Mouse (Mus musculus) MEL (cell line): ENCODE data around the gene Rps6kc1. TPM values are rescaled to one million over a fixed set of nuclear protein-coding genes. Genes with fewer than 3 reads are reported as not detected.

Experiments used
- DNase-seq: peaks from one replicate; pipeline ENCODE4 v3.0.0; 2011; ENCODE audit warnings: low read depth, low spot score
- H3K27ac ChIP-seq: 2 replicates; pipeline ENCODE4 v1.5.1; 2012; ENCODE audit warnings: low read depth, mild to moderate bottlenecking, control low read depth, low read length, moderate library complexity; ENCODE audit not compliant: control insufficient read depth
- H3K27me3 ChIP-seq, 2 experiments: fragments of 150-350 bp in 1 of 2; sonication (generic) in 1 of 2; 2 replicates each; pipeline ENCODE4 v1.6.1; 2012; ENCODE audit warnings: low read length in 2 of 2, mild to moderate bottlenecking in 2 of 2, improper control_type of control experiment in 1 of 2, moderate library complexity in 1 of 2; ENCODE audit not compliant: insufficient read depth in 2 of 2, control insufficient read depth in 1 of 2
- H3K36me3 ChIP-seq, 2 experiments: 2 replicates each; pipeline ENCODE4 v1.6.1; 2012 to 2014; ENCODE audit warnings: low read length in 2 of 2, improper control_type of control experiment in 1 of 2, inconsistent platforms in 1 of 2, mild to moderate bottlenecking in 1 of 2; ENCODE audit not compliant: insufficient read depth in 2 of 2, control insufficient read depth in 1 of 2
- H3K4me1 ChIP-seq, 2 experiments: fragments of 150-350 bp in 1 of 2; sonication (generic) in 1 of 2; 2 replicates each; pipeline ENCODE4 v1.6.1; 2012; ENCODE audit warnings: low read length in 2 of 2, improper control_type of control experiment in 1 of 2, mild to moderate bottlenecking in 1 of 2; ENCODE audit not compliant: insufficient read depth in 2 of 2, control insufficient read depth in 1 of 2
- H3K4me3 ChIP-seq, 2 experiments: fragments of 150-350 bp in 1 of 2; sonication (generic) in 1 of 2; 2 replicates each; pipeline ENCODE4 v1.5.1; 2012; ENCODE audit warnings: low read depth in 2 of 2, low read length in 2 of 2, mild to moderate bottlenecking in 2 of 2, moderate library complexity in 2 of 2, control low read depth in 1 of 2, improper control_type of control experiment in 1 of 2; ENCODE audit not compliant: control insufficient read depth in 1 of 2, insufficient read depth in 1 of 2
- H3K79me2 ChIP-seq: 2 replicates; pipeline ENCODE4 v1.6.1; 2012; ENCODE audit warnings: mild to moderate bottlenecking, low read length, moderate library complexity; ENCODE audit not compliant: control insufficient read depth, poor library complexity, insufficient read depth
- H3K9ac ChIP-seq: 2 replicates; pipeline ENCODE4 v1.6.1; 2012; ENCODE audit warnings: low read depth, mild to moderate bottlenecking, control low read depth, low read length, moderate library complexity; ENCODE audit not compliant: control insufficient read depth, poor library complexity, severe bottlenecking
- H3K9me3 ChIP-seq: fragments of 150-350 bp; sonication (generic); replicated peaks from 2 replicates; pipeline ENCODE4 v1.6.1; 2012; ENCODE audit warnings: mild to moderate bottlenecking, low read length, improper control_type of control experiment, moderate library complexity; ENCODE audit not compliant: insufficient read depth
- CHD2 ChIP-seq: IDR thresholded peaks from 2 replicates; pipeline ENCODE4 v1.6.1; 2011; ENCODE audit warnings: low read length, improper control_type of control experiment
- E2F4 ChIP-seq: IDR thresholded peaks from 2 replicates; pipeline ENCODE4 v1.6.1; 2011; ENCODE audit warnings: low read depth, low read length, improper control_type of control experiment, borderline replicate concordance
- ELF1 ChIP-seq: IDR thresholded peaks from 2 replicates; pipeline ENCODE4 v1.6.1; 2014; ENCODE audit warnings: low read depth, mild to moderate bottlenecking, inconsistent platforms, low read length, improper control_type of control experiment, moderate library complexity
- ETS1 ChIP-seq: IDR thresholded peaks from 2 replicates; pipeline ENCODE4 v1.6.1; 2012; ENCODE audit warnings: low read depth, mild to moderate bottlenecking, inconsistent platforms, low read length, improper control_type of control experiment, moderate library complexity
- GATA1 ChIP-seq: IDR thresholded peaks from 2 replicates; pipeline ENCODE4 v1.6.1; 2011; ENCODE audit warnings: low read depth, low read length, improper control_type of control experiment
- JUND ChIP-seq: IDR thresholded peaks from 2 replicates; pipeline ENCODE4 v1.6.1; 2011; ENCODE audit warnings: low read depth, mild to moderate bottlenecking, improper control_type of control experiment, low read length
- MAX ChIP-seq: IDR thresholded peaks from 2 replicates; pipeline ENCODE4 v1.6.1; 2011; ENCODE audit warnings: low read length, improper control_type of control experiment
- MYC ChIP-seq: IDR thresholded peaks from 2 replicates; pipeline ENCODE4 v1.6.1; 2011; ENCODE audit warnings: low read depth, mild to moderate bottlenecking, low read length, improper control_type of control experiment, moderate library complexity
- POLR2A ChIP-seq, 2 experiments: IDR thresholded peaks; 2 replicates each; pipeline ENCODE4 v1.6.1; 2011 to 2012; ENCODE audit warnings: low read length in 2 of 2, mild to moderate bottlenecking in 2 of 2, control low read depth in 1 of 2, improper control_type of control experiment in 1 of 2, low read depth in 1 of 2, moderate library complexity in 1 of 2; ENCODE audit not compliant: control insufficient read depth in 1 of 2, insufficient read depth in 1 of 2, poor library complexity in 1 of 2
- RAD21 ChIP-seq: IDR thresholded peaks from 2 replicates; pipeline ENCODE4 v1.6.1; 2011; ENCODE audit warnings: mild to moderate bottlenecking, low read depth, low read length, improper control_type of control experiment
- SIN3A ChIP-seq: IDR thresholded peaks from 2 replicates; pipeline ENCODE4 v1.6.1; 2012; ENCODE audit warnings: low read length, improper control_type of control experiment, inconsistent platforms
- TAL1 ChIP-seq: IDR thresholded peaks from 2 replicates; pipeline ENCODE4 v1.6.1; 2012; ENCODE audit warnings: mild to moderate bottlenecking, inconsistent platforms, low read length, moderate library complexity, mixed read lengths
- TCF12 ChIP-seq: IDR thresholded peaks from 2 replicates; pipeline ENCODE4 v1.6.1; 2014; ENCODE audit warnings: low read depth, mild to moderate bottlenecking, inconsistent platforms, low read length, improper control_type of control experiment, moderate library complexity
- ZC3H11A ChIP-seq: IDR thresholded peaks from 2 replicates; pipeline ENCODE4 v1.6.1; 2012; ENCODE audit warnings: low read depth, mild to moderate bottlenecking, inconsistent platforms, low read length, improper control_type of control experiment
- polyA plus RNA-seq, 2 experiments: library from polyadenylated mRNA; stranded (reverse) in 1 of 2; unstranded in 1 of 2; fragments of >175 nt in 1 of 2; fragments of >200 nt in 1 of 2; gene quantifications; 2 replicates each; pipeline versions ENCODE4 v1.2.1 to v1.2.4; 2012; ENCODE audit warnings: low replicate concordance in 2 of 2, low read depth in 1 of 2; ENCODE audit not compliant: insufficient read length in 2 of 2, insufficient read depth in 1 of 2, missing spikeins in 1 of 2
- total RNA-seq: library from RNA; depleted of rRNA; stranded (reverse); fragments of 300-350 nt; gene quantifications from 2 replicates; pipeline ENCODE4 v1.2.3, GENCODE M21; 2012

Rps6kc1 gene
- total and polyA plus RNA-seq, 3 experiments, result 26.2 to 26.5 TPM; not detected in 1

- TF ChIP-seq TAL1, result no peak
Observed at GRCm38 (mm10) chr1:190796745-190797482, 114.7 kb downstream of the Rps6kc1 start (continued).

GRCm38 (mm10) chr1:190791638-190792037, 119.9 kb downstream of the Rps6kc1 start:
- Histone ChIP-seq H3K27ac (no peak overlapping the region), H3K36me3 (no peaks in the 10 kb centered on the region), H3K4me3 (no peak overlapping the region), H3K79me2 (no peaks in the 10 kb centered on the region), H3K9ac (no peak overlapping the region), H3K9me3 (no peaks in the 10 kb centered on the region), H3K4me1 (no peaks in the 10 kb centered on the region), H3K27me3 (no peaks in the 10 kb centered on the region)
- TF ChIP-seq GATA1 (no peak), RAD21 (no peak), POLR2A (IDR thresholded peaks at IDR 0.05; ENCODE audit: control insufficient read depth in 1 of 2, insufficient read depth in 1 of 2, low read depth in 1 of 2, low read length in 2 of 2, poor library complexity in 1 of 2) (no peak), TCF12 (no peak)
- no peak for DNase-seq

- H3K27ac ChIP-seq, result no peak overlapping the region
- no peaks in the 10 kb centered on the region for H3K4me1 ChIP-seq
- no peak overlapping the region for H3K4me3 ChIP-seq
- no peaks in the 10 kb centered on the region for H3K36me3 ChIP-seq
- no peak for DNase-seq
- TF ChIP-seq ELF1, result no peak
- TF ChIP-seq SIN3A, result no peak
- no peak for TF ChIP-seq MYC
- TF ChIP-seq ZC3H11A, result no peak
- TF ChIP-seq CHD2, result no peak
- no peaks in the 10 kb centered on the region for H3K27me3 ChIP-seq
- H3K9me3 ChIP-seq, result no peaks in the 10 kb centered on the region
- H3K79me2 ChIP-seq, result no peaks in the 10 kb centered on the region
- no peak overlapping the region for H3K9ac ChIP-seq
Observed at GRCm38 (mm10) chr1:190790720-190791119, 120.8 kb downstream of the Rps6kc1 start.

- TF ChIP-seq E2F4 (no peak), ETS1 (no peak), RAD21 (no peak), MAX (no peak), ELF1 (no peak), JUND (no peak)
- Histone ChIP-seq H3K4me3 (no peak overlapping the region), H3K4me1 (no peaks in the 10 kb centered on the region), H3K36me3 (peaks cover 0 to 2% of the 10 kb centered on the region in 2 experiments; a peak in 1 of 4 replicates), H3K27ac (no peak overlapping the region), H3K9me3 (no peaks in the 10 kb centered on the region), H3K9ac (no peak overlapping the region), H3K79me2 (no peaks in the 10 kb centered on the region), H3K27me3 (no peaks in the 10 kb centered on the region)
- no peak for DNase-seq
Observed at GRCm38 (mm10) chr1:190777660-190778059, 133.9 kb downstream of the Rps6kc1 start.
